Mouse (Mus musculus) embryonic fibroblast, embryonic 13.5 days (primary cell): ENCODE data around the gene Il12rb1. TPM values are rescaled to one million over a fixed set of nuclear protein-coding genes. Genes with fewer than 3 reads are reported as not detected.
A peak's percentile ranks its signal among the peaks of the same experiment; 100 is the strongest.

Source experiments
- H3K27ac ChIP-seq: 2 replicates; pipeline ENCODE4 v1.5.1; 2012; ENCODE audit warnings: low read length, control low read depth, inconsistent platforms; ENCODE audit not compliant: insufficient read depth
- H3K4me1 ChIP-seq: 2 replicates; pipeline ENCODE4 v1.6.1; 2011; ENCODE audit warnings: low read length; ENCODE audit not compliant: control insufficient read depth, insufficient read depth
- H3K4me3 ChIP-seq: 2 replicates; pipeline ENCODE4 v1.5.1; 2011; ENCODE audit warnings: mild to moderate bottlenecking, control low read depth, low read length; ENCODE audit not compliant: insufficient read depth
- CTCF ChIP-seq: IDR thresholded peaks from 2 replicates; pipeline ENCODE4 v1.5.1; 2011; ENCODE audit warnings: mild to moderate bottlenecking, control low read depth, low read length, moderate library complexity, borderline replicate concordance; ENCODE audit not compliant: insufficient read depth
- POLR2A ChIP-seq: IDR thresholded peaks from 2 replicates; pipeline ENCODE4 v1.6.1; 2011; ENCODE audit warnings: low read depth, mild to moderate bottlenecking, control low read depth, low read length, moderate library complexity
- polyA plus RNA-seq: library from polyadenylated mRNA; stranded (reverse); fragments of >200 nt; gene quantifications from 2 replicates; pipeline ENCODE4 v1.2.4, GENCODE M21; 2011; ENCODE audit warnings: low read depth; ENCODE audit not compliant: missing spikeins, insufficient read length

Gene Il12rb1
- polyA plus RNA-seq, 1 experiment, result not detected

DNA sequence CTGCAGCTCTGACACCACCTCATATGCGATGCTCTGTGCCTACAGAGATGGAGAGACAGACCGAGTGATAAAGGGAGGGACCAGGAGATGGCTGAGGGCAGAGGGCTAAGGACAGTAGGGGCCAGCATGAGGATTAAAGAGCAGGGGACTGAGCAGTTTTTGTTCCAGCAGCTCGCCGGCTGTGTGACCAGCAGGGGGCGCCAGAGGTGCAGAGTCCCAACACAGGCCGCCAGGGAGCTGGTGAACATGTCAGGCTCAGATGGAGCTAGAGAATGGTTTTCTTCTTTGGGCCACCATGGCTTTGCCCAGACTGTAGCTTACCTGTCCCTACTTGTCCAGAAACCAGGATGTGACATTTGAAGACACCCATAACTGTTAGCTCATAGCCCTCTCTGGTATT is 36.3 kb downstream of the Il12rb1 start:
- Histone ChIP-seq H3K27ac (no peak overlapping the region), H3K4me3 (no peak overlapping the region), H3K4me1 (no peaks in the 10 kb centered on the region)
- no peak for TF ChIP-seq POLR2A
- TF ChIP-seq CTCF, result peak; percentile 81

GRCm38 (mm10) chr8:70845108-70845507 is 36.9 kb downstream of the Il12rb1 start:
- Histone ChIP-seq H3K4me3 (no peak overlapping the region), H3K4me1 (no peaks in the 10 kb centered on the region), H3K27ac (no peak overlapping the region)
- TF ChIP-seq POLR2A, result no peak
- no peak for TF ChIP-seq CTCF

DNA sequence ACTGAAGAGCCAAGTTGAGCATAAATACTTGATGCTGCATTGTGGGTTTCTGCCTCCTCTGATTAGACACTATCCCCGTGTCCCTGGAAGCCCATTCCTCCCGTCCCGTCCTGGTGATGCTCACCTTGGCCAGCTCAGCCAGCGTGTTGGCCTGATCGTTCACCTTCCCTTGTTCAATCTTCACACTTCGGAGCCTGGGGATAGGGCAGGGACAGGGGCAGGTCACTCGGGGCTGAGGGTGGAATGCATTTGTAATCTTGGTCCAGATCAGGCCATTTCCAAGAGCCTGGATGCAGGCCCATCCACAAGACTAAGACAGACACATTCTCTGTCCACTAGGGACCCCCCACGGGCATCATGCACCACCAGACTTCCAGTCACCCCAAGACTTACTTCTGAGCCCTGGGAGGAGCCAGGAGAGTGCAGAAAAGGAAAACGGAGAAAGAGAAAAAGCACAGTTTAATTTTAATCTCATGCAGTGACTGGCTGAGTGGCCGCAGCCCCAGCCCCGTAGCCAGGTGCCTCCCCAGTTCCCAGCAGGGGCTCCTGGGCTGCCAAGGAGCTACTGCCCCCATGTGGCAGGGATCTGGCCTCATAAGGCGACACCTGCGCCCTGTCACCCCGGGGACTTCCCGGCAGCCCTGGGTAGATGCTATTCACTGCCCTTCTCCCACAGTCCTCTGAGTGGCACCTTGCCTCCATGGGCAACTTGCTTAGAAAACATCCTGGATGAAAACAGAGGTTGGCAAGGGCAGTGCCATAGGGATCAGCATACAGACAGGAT is 38.3 kb downstream of the Il12rb1 start:
- Histone ChIP-seq H3K4me3 (no peak overlapping the region), H3K4me1 (no peaks in the 10 kb centered on the region), H3K27ac (no peak overlapping the region)
- no peak for TF ChIP-seq CTCF
- TF ChIP-seq POLR2A, result no peak

DNA sequence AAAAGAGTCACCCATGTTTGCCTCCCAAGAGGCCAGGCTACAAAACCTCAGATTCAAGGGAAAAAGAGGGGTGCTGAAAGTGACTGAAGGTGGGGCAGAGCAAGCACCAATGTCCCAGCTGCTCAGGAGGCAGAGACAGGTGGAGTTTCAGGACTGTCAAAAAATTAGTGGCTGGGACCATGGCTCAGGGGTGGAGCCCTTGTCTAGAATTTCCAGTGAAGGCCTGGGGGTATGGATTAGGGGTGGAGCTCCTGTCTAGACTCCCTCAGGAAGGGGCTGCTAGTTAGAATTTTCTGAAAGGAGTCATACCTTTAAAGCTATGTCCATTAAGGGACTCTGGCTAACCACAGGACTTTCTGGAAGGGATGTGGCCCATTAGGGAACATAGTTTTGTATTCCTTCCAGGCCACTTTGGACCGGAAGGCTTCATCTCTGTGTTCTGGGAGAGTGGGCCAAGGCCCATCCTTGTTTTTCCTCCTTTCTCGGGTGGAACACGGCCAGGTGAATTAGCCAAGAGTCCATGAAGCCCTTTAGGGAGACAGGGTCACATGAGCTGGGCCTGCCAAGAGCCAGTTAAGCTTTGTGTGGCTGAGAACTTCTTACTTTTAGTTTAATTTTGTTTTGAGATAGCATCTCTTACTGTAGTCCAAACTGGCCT is 41.2 kb downstream of the Il12rb1 start:
- TF ChIP-seq CTCF, result no peak
- no peak for TF ChIP-seq POLR2A
- Histone ChIP-seq H3K4me3 (no peak overlapping the region), H3K27ac (no peak overlapping the region), H3K4me1 (no peaks in the 10 kb centered on the region)

GRCm38 (mm10) chr8:70850132-70850845 is 42.0 kb downstream of the Il12rb1 start:
- no peak for TF ChIP-seq POLR2A
- H3K27ac ChIP-seq, result no peak overlapping the region
- H3K4me1 ChIP-seq, result no peaks in the 10 kb centered on the region
- H3K4me3 ChIP-seq, result no peak overlapping the region

GRCm38 (mm10) chr8:70850947-70851346 is 42.7 kb downstream of the Il12rb1 start:
- Histone ChIP-seq H3K27ac (no peak overlapping the region), H3K4me3 (no peak overlapping the region), H3K4me1 (no peaks in the 10 kb centered on the region)
- TF ChIP-seq POLR2A (no peak), CTCF (no peak)

DNA sequence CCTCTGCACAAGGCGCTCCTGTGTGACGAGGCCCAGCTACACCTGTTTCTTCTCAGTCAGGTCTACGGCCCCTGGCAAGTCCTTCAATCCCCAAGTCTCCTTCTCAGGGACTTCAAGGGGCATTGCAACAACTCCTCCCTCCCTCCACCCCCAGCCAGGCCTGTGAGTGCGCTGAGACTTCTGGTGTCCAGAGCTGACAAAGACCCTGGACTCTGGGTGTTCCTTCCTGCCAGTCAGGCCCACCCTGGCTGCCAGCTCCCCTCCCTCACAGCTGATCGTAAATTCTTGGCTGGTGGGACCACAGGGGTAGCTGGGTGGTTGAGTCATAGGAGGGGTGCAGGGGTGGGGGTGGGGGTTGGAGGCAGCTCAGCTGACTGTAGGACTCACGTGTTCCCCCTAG is 43.6 kb downstream of the Il12rb1 start:
- H3K4me3 ChIP-seq, result no peak overlapping the region
- TF ChIP-seq CTCF, result no peak
- no peak for TF ChIP-seq POLR2A
- H3K4me1 ChIP-seq, result no peaks in the 10 kb centered on the region
- H3K27ac ChIP-seq, result no peak overlapping the region

DNA sequence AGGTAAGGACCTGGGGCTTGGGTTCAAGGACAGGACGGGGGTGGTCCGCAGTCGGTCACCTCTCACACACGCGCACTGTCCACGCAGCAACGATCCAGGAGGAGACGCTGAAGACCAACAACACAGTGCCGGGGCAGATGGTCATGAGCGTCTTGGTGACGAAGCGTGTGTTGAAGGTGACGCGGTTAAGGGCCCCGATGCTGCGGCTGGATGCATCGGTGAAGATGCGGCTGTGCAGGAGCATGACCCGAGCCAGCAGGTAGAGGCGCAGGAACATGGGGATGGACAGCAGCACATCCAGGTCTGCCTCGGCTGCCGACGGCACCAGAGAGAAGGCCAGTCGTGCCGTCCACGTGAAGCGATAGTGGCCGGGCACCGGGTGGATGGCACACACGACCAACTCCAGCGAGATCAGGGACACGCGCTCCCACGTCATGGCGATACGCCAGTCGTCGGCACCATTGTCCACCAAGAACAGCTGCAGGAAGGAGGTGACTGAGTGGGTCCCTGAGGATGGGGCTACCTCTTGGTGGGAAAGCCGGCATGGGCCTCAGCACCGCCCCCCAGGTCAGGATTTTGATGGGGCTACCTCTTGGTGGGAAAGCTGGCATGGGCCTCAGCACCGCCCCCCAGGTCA is 44.5 kb downstream of the Il12rb1 start:
- Histone ChIP-seq H3K4me1 (no peaks in the 10 kb centered on the region), H3K4me3 (no peak overlapping the region), H3K27ac (no peak overlapping the region)
- TF ChIP-seq POLR2A (no peak), CTCF (no peak)

- Histone ChIP-seq H3K27ac (no peak overlapping the region), H3K4me3 (no peak overlapping the region), H3K4me1 (no peaks in the 10 kb centered on the region)
- no peak for TF ChIP-seq POLR2A
- TF ChIP-seq CTCF, result no peak
Measured at GRCm38 (mm10) chr8:70853863-70854262, 45.6 kb downstream of the Il12rb1 start.
